Mouse (Mus musculus) kidney, adult 2 months (tissue): Measurements from ENCODE around the gene Rdx. TPM values are rescaled to one million over a fixed set of nuclear protein-coding genes. Genes with fewer than 3 reads are reported as not detected.

Experiments used
- DNase-seq: peaks from one replicate; pipeline ENCODE4 v3.0.0; 2021
- H3K27ac ChIP-seq: fragments of 200-500 bp; 2 replicates; pipeline ENCODE4 v1.5.1; 2012; ENCODE audit warnings: low read depth, low read length, control low read depth, inconsistent platforms; ENCODE audit not compliant: insufficient read depth
- H3K27me3 ChIP-seq: fragments of 200-500 bp; replicated peaks from 2 replicates; pipeline ENCODE4 v1.6.1; 2012; ENCODE audit warnings: mild to moderate bottlenecking, moderate library complexity, low read length, inconsistent platforms; ENCODE audit not compliant: control insufficient read depth, insufficient read depth
- H3K36me3 ChIP-seq: fragments of 200-500 bp; 2 replicates; pipeline ENCODE4 v1.6.1; 2012; ENCODE audit warnings: mild to moderate bottlenecking, moderate library complexity, low read length, inconsistent platforms; ENCODE audit not compliant: control insufficient read depth, insufficient read depth
- H3K4me1 ChIP-seq: fragments of 200-500 bp; 2 replicates; pipeline ENCODE4 v1.6.1; 2011; ENCODE audit warnings: low read length; ENCODE audit not compliant: control insufficient read depth, insufficient read depth
- H3K4me3 ChIP-seq: fragments of 200-500 bp; 2 replicates; pipeline ENCODE4 v1.5.1; 2011; ENCODE audit warnings: mild to moderate bottlenecking, low read depth, low read length, control low read depth; ENCODE audit not compliant: insufficient read depth
- CTCF ChIP-seq: fragments of 200-500 bp; conservative IDR thresholded peaks from 2 replicates; pipeline ENCODE4 v1.5.1; 2011; ENCODE audit warnings: low read depth, mild to moderate bottlenecking, control low read depth, low read length, moderate library complexity, mixed read lengths; ENCODE audit not compliant: insufficient read depth, insufficient read length
- POLR2A ChIP-seq: fragments of 200-500 bp; IDR thresholded peaks from one replicate; pipeline ENCODE4 v1.6.1; 2011; ENCODE audit warnings: low read depth, low read length, control low read depth
- WGBS: fragments of 180-500 bp; shearing (Covaris S2); methylation state at CpG from one replicate; pipeline ENCODE4 v1.1.7; 2018; 5-methylcytosine and 5-hydroxymethylcytosine counted together
- polyA plus RNA-seq: library from polyadenylated mRNA; depleted of rRNA; stranded (reverse); fragments of >200 nt; gene quantifications from 2 replicates; pipeline ENCODE4 v1.2.3, GENCODE M21; 2012

Gene Rdx
- polyA plus RNA-seq, 1 experiment: 39.2 TPM

DNA sequence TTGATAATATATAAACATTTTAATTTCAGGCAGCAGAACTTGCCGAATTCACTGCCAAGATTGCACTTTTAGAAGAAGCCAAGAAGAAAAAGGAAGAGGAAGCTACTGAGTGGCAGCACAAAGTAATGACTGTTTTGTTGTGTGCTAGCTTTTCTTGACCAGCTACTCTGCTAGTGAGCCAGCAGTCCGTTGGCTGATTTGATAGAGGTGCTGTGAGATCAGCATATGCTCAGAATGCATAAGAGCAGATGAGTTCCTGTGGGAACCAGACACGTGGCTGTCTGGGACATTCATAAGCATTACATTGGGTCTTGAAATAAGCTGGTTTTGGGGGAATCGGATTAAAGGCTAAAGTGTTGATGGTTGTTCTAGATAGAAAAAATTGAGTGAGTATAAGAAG is 35.4 kb downstream of the Rdx start:
- no peaks in the 10 kb centered on the region for H3K27me3 ChIP-seq
- 75% methylated on average over 4 of the region's 4 CpGs for WGBS
- peaks cover 19% of the 10 kb centered on the region for H3K36me3 ChIP-seq
- H3K4me3 ChIP-seq: no peak overlapping the region
- no peaks in the 10 kb centered on the region for H3K4me1 ChIP-seq
- no peak for DNase-seq
- TF ChIP-seq CTCF: no peak
- TF ChIP-seq POLR2A: no peak
- H3K27ac ChIP-seq: no peak overlapping the region

DNA sequence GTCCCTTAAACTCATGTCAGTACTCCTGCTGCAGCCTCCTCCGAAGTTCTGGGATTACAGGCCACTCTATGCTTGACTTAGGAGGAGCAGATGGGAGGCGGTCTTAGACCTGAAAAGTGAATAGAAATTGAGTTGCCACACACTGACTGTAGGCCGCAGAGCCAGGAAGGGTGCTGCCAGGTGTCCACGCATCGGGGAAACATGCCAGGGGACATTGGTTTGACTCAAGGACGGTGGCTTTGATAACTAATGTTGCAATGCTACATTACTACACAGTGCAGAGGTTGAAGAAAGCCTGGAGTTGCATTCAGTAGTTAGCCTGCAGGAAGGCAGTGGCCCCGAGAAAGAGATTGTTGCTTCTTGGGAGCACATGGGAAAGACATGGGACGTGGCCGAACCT is 44.8 kb downstream of the Rdx start:
- WGBS: 87% methylated on average over 9 of the region's 9 CpGs
- Histone ChIP-seq H3K27ac (no peak overlapping the region), H3K4me1 (0 out of 2 replicates have a peak, but pooled peaks cover 6% of the 10 kb centered on the region), H3K36me3 (peaks cover 4% of the 10 kb centered on the region), H3K27me3 (no peaks in the 10 kb centered on the region), H3K4me3 (no peak overlapping the region)
- TF ChIP-seq POLR2A (no peak), CTCF (no peak)
- DNase-seq: no peak

GRCm38 (mm10) chr9:52092311-52092710 is 45.3 kb downstream of the Rdx start:
- Histone ChIP-seq H3K4me1 (0 out of 2 replicates have a peak, but pooled peaks cover 8% of the 10 kb centered on the region), H3K4me3 (no peak overlapping the region), H3K27ac (no peak overlapping the region), H3K36me3 (peaks cover 3% of the 10 kb centered on the region), H3K27me3 (no peaks in the 10 kb centered on the region)
- no peak for TF ChIP-seq CTCF
- TF ChIP-seq POLR2A: no peak
- peak; percentile 20 for DNase-seq
- WGBS: 82% methylated on average over 5 of the region's 5 CpGs

- no peaks in the 10 kb centered on the region for H3K27me3 ChIP-seq
- DNase-seq: no peak
- peak overlapping the region; percentile 24 for H3K27ac ChIP-seq
- peaks cover under 1% of the 10 kb centered on the region for H3K36me3 ChIP-seq
- H3K4me3 ChIP-seq: no peak overlapping the region
- no peak for TF ChIP-seq CTCF
- no peak for TF ChIP-seq POLR2A
- 44% methylated on average over 8 of the region's 8 CpGs for WGBS
- 0 out of 2 replicates have a peak, but pooled peaks cover 8% of the 10 kb centered on the region for H3K4me1 ChIP-seq
Observed at GRCm38 (mm10) chr9:52093108-52093507, 46.1 kb downstream of the Rdx start.

GRCm38 (mm10) chr9:52094016-52094415 is 47.0 kb downstream of the Rdx start:
- 81% methylated on average over 5 of the region's 5 CpGs for WGBS
- no peak for DNase-seq
- no peak overlapping the region for H3K27ac ChIP-seq

DNA sequence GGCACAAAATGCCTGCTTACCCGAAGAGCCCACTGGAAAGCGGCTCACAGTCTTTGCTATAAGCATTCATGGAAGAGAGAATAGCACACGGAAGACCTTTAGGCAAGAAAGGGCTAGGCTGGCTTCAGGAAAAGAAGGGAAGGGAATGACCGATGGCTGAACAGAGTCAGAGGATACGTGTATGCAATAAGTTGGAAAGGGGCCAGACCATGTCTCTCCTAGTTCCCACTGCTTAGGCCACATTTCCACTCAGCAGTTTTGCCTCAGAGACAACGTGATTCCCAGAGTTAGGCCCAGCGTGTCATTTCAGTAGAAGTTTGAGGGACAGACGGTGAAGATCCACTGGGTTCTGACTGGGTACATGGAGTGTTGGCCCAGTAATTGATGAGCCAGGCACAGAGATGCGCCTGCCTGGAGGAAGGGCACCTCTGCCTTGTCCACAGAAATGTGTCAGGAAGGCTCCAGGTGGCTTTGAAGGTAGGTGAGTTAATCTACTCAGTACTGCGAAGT is 47.6 kb downstream of the Rdx start:
- Histone ChIP-seq H3K4me3 (no peak overlapping the region), H3K27ac (no peak overlapping the region), H3K4me1 (0 out of 2 replicates have a peak, but pooled peaks cover 8% of the 10 kb centered on the region), H3K27me3 (no peaks in the 10 kb centered on the region), H3K36me3 (no peaks in the 10 kb centered on the region)
- peak; percentile 36 for DNase-seq
- WGBS: 67% methylated on average over 10 of the region's 10 CpGs
- TF ChIP-seq POLR2A (no peak), CTCF (no peak)

More at GRCm38 (mm10) chr9:52094016-52094415, 47.0 kb downstream of the Rdx start:
- Histone ChIP-seq H3K4me1 (0 out of 2 replicates have a peak, but pooled peaks cover 8% of the 10 kb centered on the region), H3K27me3 (no peaks in the 10 kb centered on the region), H3K36me3 (no peaks in the 10 kb centered on the region), H3K4me3 (no peak overlapping the region)
- TF ChIP-seq CTCF: no peak

DNA sequence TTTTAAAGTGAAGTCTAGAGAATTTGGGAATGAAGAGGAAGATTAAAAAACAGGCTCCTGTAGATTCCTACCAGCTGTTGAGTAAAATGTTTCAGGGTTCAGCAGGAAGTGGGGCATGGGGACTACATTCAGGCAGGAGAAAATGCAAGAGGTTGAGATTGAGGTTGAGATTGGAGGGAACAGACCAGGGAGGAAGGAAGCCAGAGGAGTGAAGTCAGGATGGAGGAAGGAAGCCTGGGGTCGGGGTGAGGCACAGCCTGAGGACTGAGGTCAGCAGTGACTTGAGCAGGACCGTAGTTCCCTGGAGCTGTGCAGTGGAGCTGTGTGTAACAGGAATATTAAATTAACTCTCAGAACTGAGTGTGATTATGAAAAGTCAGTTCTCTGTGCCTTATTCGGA is 48.7 kb downstream of the Rdx start:
- Histone ChIP-seq H3K27ac (no peak overlapping the region), H3K36me3 (no peaks in the 10 kb centered on the region), H3K27me3 (no peaks in the 10 kb centered on the region), H3K4me1 (0 out of 2 replicates have a peak, but pooled peaks cover 8% of the 10 kb centered on the region), H3K4me3 (no peak overlapping the region)
- TF ChIP-seq CTCF (no peak), POLR2A (no peak)
- WGBS: 53% methylated on average over 3 of the region's 3 CpGs
- peak; percentile 39 for DNase-seq
